Mouse (Mus musculus) testis, adult 2 months (tissue): ENCODE data around the gene Mphosph9.

ENCODE experiments used
- CTCF ChIP-seq: fragments of 200-500 bp; IDR thresholded peaks from 2 replicates; pipeline ENCODE4 v1.5.1; 2012; ENCODE audit warnings: low read depth, mild to moderate bottlenecking, inconsistent platforms, low read length, moderate library complexity; ENCODE audit not compliant: control insufficient read depth, insufficient read depth, insufficient replicate concordance
- POLR2A ChIP-seq: fragments of 200-500 bp; IDR thresholded peaks from 2 replicates; pipeline ENCODE4 v1.6.1; 2012; ENCODE audit warnings: low read depth, mild to moderate bottlenecking, inconsistent platforms, low read length, moderate library complexity; ENCODE audit not compliant: control insufficient read depth

DNA sequence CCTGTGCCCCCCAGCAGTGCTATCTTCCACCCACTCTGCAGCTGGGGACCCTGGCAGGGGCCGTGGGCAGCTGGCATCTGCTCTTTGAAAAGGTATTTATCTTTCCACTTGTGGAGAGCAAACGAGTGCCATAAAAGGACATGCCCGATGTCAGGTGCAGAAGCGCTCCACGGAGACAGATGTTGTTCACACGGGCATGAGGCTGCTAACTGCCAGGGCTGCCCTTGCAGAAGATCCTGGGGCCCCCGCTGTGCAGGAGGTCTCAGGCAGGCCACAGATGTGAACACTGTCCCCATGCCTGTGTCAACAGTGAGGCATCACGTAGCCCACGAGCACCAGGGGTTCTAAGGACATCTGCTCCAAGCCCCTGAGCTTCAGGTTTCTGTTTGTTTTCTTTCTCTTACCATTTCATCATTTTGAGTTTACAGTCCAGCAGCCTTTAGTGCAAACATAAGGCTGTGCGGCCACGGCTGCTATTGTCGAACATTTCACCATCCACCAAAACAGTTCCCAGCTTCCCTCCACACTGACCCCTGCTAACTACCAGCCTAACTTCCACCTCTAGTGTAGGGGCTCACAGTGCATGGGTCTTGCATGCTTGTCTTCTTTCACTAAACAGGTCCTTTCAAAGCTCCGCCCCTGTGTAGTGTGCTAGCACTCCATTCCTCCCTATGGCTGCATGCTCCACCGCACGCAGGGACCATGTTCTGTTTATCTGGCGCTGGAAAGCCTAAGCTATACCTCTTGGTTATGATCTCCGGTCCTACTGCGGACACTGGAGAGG lies 95.2 kb downstream of the Mphosph9 start:
- TF ChIP-seq POLR2A: no peak
- no peak for TF ChIP-seq CTCF
